Mouse (Mus musculus) heart, adult 11 months (tissue): ENCODE data around the gene Ribc2.

ENCODE experiments used
- DNase-seq: peaks from one replicate; pipeline ENCODE4 v3.0.0; 2022

Ribc2 gene

DNA sequence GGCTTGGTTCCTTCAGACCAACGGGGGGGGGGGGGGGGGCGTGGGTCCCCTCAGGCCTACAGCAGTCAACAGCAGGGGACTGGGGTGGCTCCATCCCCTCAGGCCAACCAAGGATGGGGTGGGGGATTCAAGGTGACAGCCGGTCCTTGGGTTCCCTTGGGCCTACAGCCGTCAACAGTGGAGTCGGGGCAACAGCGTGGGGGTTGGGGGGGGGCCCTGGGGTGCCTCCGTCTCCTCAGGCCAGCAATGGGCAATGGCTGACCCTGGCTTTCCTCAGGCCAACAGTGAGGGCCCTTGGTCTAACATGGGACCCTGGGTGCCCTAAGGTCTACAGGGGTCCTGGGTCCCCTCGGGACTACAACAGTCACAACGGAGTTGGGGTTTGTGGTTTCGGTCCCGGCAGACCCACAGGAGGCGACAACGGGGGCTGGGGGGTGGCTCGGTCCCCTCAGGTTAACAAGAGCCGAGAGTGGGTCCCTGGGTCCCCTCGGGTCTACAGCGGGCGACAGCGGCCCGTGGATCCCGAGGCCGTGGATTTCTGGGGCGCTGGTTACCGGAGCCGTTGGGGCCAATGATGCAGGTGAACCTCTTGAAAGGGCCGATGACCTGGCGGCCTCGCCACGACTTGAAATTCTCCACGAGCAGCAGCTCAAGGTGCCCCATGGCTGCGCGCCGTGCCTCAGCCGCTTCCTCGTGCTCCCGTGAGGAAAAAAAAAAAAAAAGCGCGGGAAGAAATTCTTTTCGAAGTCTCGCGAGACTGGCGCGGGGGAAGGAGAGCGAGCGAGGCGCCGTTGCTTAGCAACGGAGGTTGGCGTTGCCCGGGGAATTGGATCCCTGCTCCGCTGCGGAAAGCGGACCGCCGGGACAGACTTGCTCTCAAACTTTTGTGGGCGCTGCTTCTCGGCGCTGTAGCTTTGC lies at the start of gene Ribc2, which contains the start of gene Smc1b:
Gene Ribc2 (plus strand): TSS at position 804 of the 918 bp plus-strand sequence.
Gene Smc1b (minus strand): TSS at position 690 of the 918 bp plus-strand sequence.
- peak; percentile 89 for DNase-seq

DNA sequence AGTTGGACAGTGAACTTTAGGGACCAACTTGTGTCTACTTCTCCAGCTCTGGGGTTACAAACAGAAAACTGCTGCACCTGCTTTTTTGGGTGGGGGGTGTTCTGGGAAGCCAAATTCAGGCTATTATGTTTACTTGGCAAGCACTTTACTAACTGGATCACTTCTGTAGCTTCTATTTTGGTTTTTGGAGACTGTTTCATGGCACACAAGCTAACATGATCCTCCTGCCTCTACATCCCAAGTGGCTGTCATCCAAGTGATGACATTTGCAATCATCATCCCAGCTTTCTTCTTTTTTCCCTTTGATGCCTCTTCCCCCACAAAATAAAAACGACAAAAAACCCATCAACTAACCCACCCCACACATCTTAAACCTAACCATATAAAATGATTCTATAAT lies 46.2 kb upstream of the Ribc2 start:
- peak; percentile 6 for DNase-seq

DNA sequence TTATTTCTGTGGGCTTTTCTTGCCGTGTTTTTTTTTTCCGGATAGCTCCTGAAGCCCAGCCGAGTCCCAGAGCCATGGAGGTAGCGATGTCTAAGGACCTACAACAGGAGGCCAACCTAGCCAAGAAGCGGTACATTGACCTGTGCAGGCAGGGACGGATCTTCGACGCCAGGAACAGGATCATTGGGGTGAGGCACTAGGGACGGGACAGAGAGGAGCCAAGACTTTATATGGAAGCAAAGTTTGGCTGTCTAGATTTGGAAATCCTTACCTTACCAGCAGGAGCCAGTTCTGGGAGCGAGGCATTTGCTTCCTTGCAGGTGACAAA lies 279 bp downstream of the Ribc2 start:
- no peak for DNase-seq

- peak; percentile 86 for DNase-seq
These were observed 3.3 kb downstream of the Ribc2 start for GRCm38 (mm10) chr15:85135143-85135542.

- no peak for DNase-seq
These were observed 9.4 kb downstream of the Ribc2 start for GRCm38 (mm10) chr15:85141290-85141689.

- DNase-seq = peak; percentile 84
These were observed 10.6 kb downstream of the Ribc2 start for GRCm38 (mm10) chr15:85142441-85142840.

GRCm38 (mm10) chr15:85143161-85143560 lies 11.3 kb downstream of the Ribc2 start:
- peak; percentile 81 for DNase-seq

DNA sequence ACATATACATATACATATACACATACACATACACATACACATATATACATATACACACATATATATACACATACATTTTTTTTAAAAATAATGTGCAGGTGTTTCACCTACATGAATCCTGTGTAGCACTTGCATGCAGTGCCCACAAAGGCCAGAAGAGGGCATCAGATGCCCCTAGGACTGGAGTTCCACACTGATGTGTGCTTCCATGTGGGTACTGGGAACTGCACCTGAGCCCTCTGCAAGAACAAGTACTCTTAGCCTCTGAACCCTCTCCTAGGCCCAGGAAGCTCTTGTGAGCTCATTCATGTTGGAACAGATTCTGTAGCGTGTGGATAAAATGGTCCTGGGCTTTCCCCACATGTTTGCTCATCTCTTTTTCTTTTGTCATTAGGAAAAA lies 11.9 kb downstream of the Ribc2 start:
- peak; percentile 58 for DNase-seq

GRCm38 (mm10) chr15:85144249-85144648 lies 12.4 kb downstream of the Ribc2 start:
- peak; percentile 74 for DNase-seq

GRCm38 (mm10) chr15:85151433-85151918 lies 19.6 kb downstream of the Ribc2 start:
- DNase-seq = peak; percentile 97

DNA sequence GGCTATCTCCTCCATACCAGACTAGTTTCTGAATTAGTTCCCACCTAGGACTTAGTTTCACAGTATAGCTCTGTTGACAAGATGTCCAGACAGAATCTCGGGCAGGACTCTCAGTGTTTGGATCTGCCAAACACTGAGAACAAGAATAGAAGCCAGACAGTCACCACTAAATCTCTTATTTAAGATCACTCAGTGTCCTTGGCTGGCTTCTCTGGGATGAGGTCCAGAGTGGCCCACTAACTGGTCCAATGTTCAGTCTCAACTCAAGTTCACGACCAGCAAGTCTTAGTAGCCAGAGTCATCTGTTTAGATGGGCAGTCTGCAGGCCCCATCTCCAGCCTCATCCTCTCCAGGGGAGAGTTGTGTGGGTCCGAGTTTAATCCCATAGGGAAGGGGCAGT lies 20.7 kb downstream of the Ribc2 start:
- peak; percentile 95 for DNase-seq

DNA sequence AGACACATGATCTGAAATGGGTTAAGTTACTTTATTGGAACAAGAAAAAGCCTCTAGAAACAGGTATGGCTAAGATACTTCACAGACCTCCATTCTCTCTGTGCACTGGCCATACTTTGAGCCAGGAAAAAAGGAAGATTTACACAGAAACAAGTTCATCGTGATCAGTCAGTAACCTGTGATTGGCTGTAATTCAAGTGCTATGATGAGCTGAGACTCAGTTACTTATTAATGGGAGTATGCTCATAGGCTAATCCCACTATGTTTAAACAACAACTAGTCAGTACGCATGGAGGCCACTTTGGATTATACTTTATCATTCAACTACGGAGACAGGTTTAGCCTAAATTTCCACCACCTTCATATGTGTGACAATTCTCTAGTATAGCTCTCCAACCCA lies 22.2 kb downstream of the Ribc2 start:
- no peak for DNase-seq

DNA sequence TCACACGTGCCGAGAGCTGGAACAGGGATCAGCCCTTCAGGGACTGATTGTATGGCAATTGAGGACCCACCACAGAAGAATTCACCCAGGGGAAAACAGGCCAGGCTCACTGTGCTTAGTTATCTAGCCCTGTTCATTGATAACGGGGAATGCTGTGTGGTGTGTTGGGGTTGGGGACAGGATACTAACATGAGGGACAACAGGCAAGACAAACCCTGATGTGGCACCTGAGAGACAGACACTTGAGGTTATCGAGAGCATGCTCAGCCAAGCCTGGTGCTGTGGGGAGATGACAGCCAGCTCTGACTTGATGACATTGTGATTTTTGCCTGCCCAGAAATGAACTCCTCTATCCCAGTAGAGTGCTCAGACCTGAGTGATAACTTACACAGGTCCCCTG lies 24.3 kb downstream of the Ribc2 start:
- peak; percentile 94 for DNase-seq

GRCm38 (mm10) chr15:85161416-85161815 lies 29.5 kb downstream of the Ribc2 start:
- no peak for DNase-seq

DNA sequence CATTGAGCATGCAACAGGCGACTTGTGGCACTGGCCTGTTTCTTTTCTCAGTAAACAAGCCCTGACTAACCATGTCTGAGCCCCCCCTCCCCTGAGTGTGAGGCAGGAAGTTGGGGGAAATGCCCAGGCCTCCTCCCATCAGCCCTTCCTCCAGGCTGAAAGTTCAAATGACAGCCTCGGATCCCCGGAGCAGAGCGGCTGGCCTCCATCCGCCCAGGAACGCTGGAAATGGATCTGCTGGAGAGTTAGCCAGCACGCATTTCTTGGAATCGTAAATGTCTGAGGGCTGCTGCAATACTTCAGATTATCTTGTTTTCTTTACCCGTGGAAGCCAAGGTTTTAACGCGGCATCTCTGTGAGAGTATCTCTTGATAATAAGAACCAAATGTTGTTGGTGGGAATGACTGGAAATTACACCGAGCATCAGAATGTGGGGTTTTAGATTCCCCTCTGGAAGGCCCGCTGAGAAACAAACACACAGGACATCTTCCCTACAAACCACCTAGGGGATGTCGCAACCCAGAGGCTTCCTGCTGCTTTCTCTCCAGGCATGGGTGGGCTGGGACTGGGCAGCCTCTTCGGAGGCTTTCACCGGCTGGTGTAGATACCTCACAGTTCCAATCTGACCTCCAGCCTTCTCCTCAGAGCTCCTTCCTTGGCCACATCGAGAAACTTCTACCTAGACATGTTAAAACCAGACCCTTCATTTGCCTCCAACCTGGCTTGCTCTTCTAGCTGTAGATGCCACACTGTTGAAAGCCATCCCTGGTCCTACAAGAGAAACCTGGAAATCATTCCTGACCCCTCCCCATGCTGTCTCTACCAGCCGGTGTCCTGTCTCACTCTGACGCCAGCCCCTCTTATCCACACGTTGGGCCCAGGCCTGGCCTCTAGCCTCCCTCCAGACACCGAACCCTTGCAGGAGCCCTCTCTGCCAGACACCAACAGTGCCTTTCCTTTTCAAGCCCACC lies 31.1 kb downstream of the Ribc2 start:
- peak; percentile 98 for DNase-seq

DNA sequence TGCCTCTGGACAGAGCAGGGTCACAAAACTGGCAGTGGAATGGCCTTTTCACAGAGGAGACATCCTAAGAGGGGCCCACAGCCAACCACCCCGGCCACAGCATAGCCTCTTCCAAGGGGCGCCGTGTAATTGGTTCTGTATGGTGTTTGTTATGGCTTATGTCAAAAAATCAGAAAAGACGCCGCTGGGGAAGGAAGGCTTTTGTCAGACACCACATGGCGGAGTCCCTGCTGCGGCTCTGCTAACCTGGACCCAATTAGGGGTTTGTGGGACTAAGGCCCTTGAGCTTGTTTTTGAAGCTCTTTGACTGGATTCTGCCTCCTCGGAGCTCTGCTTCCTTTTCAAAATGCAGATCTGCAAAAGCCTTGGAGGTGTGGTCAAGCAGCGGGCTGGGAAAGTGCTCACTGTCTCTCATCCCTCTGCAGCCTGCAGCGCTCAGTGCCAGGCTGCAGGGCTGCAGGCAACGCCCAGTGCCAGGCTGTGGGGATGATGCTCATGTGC lies 34.6 kb downstream of the Ribc2 start:
- no peak for DNase-seq

GRCm38 (mm10) chr15:85167086-85167679 lies 35.3 kb downstream of the Ribc2 start:
- no peak for DNase-seq

GRCm38 (mm10) chr15:85172054-85172453 lies 40.2 kb downstream of the Ribc2 start:
- peak; percentile 98 for DNase-seq

DNA sequence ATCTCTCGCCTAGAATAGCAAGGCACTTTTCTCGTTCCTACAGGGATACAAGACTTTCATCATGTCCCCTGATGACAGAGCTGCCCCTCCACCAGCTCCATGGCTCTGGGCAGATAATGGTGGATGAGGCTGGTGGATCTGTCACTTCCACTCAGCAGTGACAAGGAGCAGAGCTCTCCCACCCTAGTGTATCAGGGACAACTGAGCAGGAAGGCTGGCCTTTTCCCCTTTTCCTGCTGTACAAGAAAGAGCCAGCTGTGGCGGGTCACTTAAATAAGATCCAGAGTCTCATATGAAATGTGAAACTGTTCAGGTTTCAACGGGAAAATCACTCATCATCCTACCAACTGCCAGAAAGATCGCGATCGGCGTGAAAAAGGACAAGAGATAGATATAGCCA lies 41.5 kb downstream of the Ribc2 start:
- no peak for DNase-seq

DNA sequence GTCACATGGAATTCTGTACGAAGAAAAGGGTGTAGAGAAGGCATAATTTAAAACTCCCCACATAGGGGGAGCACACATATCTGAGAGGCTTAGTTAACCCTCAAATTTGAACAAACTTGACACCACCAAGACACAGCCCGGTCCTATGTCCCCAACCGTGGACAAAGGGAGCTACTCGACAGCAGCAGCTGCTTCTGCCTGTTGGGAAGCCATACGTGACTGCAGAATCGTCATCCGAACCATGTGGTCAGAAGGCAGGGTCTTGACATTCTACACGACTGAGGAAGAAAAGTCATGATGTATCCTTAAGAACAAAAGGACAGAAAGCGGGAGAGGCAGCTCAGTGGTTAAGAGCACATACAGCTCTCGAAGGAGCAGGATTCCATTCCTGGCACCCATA lies 42.2 kb downstream of the Ribc2 start:
- no peak for DNase-seq

DNA sequence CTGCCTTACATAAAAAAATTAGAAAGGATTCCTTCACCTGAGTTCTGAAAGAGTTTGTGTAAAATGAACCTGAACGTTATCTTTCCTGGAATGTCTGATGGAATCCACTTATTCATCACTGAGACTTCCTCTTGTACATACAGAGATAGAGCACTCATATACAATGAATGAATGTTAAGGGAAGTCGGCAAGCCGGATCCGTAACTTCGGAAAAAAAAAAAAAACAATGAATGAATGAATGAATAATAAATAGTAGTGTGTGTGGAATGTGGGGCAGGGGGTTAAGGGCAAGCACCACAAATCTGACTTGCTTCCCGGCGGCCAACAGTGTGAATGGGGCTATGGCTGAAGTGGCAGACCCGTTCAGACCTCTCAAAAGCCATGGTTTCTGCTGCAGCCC lies 45.7 kb downstream of the Ribc2 start:
- no peak for DNase-seq

GRCm38 (mm10) chr15:85178172-85178571 lies 46.3 kb downstream of the Ribc2 start:
- peak; percentile 95 for DNase-seq
